Mouse (Mus musculus): Measurements from ENCODE around the gene Hddc3. TPM values are rescaled to one million over a fixed set of nuclear protein-coding genes. Genes with fewer than 3 reads are reported as not detected.
"Not testable (repeated sequence)": the region's sequence is repeated elsewhere in the genome, so short reads cannot be mapped to it uniquely, and the experiment has no call there.

Gene Hddc3
- polyA plus RNA-seq, 1 experiment from 2014 or later = 4.2 TPM

DNA sequence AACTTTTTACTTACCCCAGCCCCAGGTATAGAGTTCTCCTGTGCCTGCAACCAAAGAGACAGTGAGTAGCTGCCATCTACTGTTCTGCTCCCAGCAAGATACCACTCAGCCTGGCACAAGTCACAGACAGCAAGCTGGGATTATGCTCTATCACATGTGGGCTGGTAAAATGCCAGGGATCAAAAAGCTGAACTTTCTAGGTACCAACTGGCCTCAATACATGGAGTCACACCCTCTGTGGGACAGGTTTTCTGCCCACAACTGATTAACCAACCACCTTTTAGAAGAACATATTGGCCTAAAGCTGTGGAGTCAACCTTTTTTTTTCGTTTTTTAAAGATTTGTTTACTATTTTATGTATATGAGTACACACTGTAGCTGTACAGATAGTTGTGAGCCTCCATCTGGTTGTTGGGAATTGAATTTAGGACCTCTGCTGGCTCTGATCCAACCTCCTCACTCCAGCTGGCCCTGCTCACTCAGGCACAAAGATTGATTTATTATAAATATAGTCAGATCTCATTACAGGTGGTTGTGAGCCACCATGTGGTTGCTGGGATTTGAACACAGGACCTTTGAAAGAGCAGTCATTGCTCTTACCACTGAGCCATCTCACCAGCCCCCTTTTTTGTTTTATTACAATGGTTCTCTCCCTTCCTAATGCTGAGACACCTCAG is 25.3 kb upstream of the Hddc3 start:
- no peak overlapping the region for H3K27ac ChIP-seq
- H3K36me3 ChIP-seq = peaks cover 79% of the 10 kb centered on the region
- H3K4me3 ChIP-seq (replicated peaks) = no peak overlapping the region
- no peak overlapping the region for H3K9ac ChIP-seq
- H3K4me2 ChIP-seq = no peak overlapping the region
- ATAC-seq (ENCODE audit: low read depth) (no peak), DNase-seq (no peak)
- no peaks in the 10 kb centered on the region for H3K27me3 ChIP-seq
- no peaks in the 10 kb centered on the region for H3K9me3 ChIP-seq (replicated peaks)
- 72% methylated on average over 1 of the region's 1 CpGs for WGBS (ENCODE audit: insufficient replicate concordance)
- peaks cover 9% of the 10 kb centered on the region for H3K4me1 ChIP-seq (replicated peaks)

DNA sequence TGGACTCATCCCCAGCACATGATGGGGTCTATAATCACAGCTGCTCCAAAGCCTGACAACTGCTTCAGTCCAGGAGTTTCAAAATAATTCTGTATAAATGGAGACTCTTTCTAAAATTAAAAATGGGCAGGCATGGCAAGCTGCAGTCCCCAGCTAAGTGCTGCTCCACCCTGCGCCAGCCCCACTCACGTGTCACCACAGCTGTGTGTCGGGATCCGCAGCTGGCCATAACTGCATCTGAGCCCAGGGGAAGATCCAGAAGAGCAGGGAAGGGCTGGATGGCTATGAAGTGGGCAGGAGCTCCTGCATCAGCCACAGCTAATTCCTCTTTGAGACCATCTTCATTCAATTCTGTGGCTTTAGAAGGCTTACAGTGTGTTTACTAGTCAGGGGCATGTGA is 24.2 kb upstream of the Hddc3 start:
- H3K27ac ChIP-seq = no peak overlapping the region
- H3K27me3 ChIP-seq = no peaks in the 10 kb centered on the region
- no peak overlapping the region for H3K4me3 ChIP-seq (replicated peaks)
- no peak overlapping the region for H3K9ac ChIP-seq
- H3K9me3 ChIP-seq (replicated peaks) = no peaks in the 10 kb centered on the region
- DNase-seq = no peak
- ATAC-seq (ENCODE audit: low read depth) = no peak
- H3K4me2 ChIP-seq = no peak overlapping the region
- H3K4me1 ChIP-seq (replicated peaks) = peaks cover 20% of the 10 kb centered on the region
- 90% methylated on average over 4 of the region's 4 CpGs for WGBS (ENCODE audit: insufficient replicate concordance)
- peaks cover 68% of the 10 kb centered on the region for H3K36me3 ChIP-seq

DNA sequence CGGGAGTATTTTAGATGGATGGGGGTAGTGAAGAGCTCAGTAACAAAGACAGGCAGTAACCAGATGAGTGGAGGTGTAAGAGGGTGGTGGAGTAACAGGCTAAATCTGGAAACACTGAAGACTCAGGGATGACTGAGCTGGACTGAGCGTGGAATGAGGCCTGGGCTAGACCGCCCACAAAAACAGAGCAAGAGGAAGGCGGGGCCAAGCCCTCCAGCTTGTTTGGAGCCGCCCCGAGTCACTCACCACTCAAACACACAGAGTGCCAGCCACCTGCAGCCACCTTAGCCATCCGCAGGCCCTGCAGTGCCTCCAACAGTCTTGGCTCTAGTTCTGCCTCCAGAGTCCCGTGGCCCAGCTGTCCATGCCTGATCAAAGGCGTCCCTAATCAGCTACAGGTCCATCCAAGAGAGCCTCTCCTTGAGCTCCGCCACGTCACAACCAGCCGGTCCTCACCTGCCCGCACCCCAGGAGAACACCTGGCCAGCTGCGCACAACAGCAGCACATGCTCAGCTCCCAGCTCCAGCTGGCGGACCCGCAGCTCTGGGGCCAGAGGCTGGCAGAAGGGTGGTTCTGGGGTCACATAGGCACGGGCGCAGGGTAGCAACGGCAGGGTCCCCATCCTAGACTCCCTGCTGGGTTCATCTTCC is 22.9 kb upstream of the Hddc3 start:
- Histone ChIP-seq H3K4me1 (replicated peaks) (peaks cover 22% of the 10 kb centered on the region), H3K9ac (no peak overlapping the region), H3K27me3 (no peaks in the 10 kb centered on the region), H3K9me3 (replicated peaks) (no peaks in the 10 kb centered on the region), H3K36me3 (peaks cover 55% of the 10 kb centered on the region), H3K4me3 (replicated peaks) (no peak overlapping the region), H3K4me2 (no peak overlapping the region), H3K27ac (no peak overlapping the region)
- DNase-seq = no peak
- WGBS (ENCODE audit: insufficient replicate concordance) = 81% methylated on average over 19 of the region's 19 CpGs
- no peak for ATAC-seq (ENCODE audit: low read depth)

DNA sequence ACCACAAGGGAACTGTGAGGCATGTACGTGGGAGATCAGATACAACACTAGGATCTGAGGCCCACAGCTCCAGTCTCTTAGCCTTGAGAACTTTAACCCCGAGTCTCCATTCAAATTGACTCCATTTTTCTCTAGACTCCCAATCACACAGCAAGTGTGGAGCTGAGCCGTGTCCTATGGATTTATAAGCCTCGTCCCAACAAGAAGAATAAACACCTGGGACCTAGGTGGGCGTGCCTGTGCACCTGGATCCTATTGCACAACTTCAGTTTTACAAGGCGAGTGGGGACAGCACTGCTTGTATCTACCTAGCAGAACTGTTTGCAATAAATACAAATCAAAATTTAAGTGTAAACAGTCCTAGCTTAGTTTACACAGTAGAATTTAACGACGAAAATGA is 19.6 kb upstream of the Hddc3 start:
- peak overlapping the region; percentile 77 for H3K9ac ChIP-seq
- H3K4me3 ChIP-seq (replicated peaks) = peak overlapping the region; percentile 66
- ATAC-seq (ENCODE audit: low read depth) (no peak), DNase-seq (no peak)
- no peaks in the 10 kb centered on the region for H3K9me3 ChIP-seq (replicated peaks)
- peak overlapping the region; percentile 75; the same call in 1 of the 2 replicates for H3K27ac ChIP-seq
- 11% methylated on average over 8 of the region's 8 CpGs for WGBS (ENCODE audit: insufficient replicate concordance)
- peak overlapping the region; percentile 83 for H3K4me2 ChIP-seq
- H3K4me1 ChIP-seq (replicated peaks) = peaks cover 27% of the 10 kb centered on the region
- no peaks in the 10 kb centered on the region for H3K27me3 ChIP-seq
- peaks cover 53% of the 10 kb centered on the region for H3K36me3 ChIP-seq

DNA sequence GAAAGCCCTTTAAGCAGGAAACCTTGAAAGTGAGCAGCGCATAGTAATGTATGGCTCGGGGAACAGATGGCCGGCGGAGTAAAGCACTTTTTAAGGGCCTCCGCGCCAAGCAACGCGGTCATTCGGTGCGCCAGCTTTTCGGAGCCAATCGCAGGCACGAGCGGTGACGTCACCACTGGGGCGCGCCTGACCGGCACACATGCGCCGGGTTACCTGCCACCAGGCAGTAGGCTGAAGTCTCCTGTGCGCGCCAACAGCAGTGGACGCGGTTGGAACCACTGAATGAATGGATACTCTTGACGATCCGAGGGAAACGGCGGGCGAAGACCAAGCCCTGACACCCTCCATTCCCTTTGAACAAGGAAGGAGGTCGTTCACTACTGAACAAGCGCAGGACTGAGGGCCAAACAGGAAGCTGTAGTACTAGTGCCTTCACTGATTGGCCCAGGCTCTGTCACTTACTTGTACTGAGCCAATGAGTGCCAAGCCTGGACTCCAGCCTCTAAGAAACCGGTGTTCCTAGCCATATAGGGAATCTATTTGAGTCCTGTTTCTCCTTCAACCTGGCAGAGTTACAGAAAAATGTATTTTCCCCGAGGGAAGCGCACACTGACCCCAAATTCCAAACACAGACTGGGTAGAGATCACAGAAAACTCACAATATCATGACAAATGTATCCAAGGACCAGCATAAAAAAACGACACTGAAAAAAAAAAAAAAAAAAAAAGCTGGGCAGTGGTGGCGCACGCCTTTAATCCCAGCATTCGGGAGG is 18.7 kb upstream of the Hddc3 start, which contains the start of gene Rccd1:
TSS of gene Rccd1 (minus strand) at position 412 of the 773 bp plus-strand sequence.
- peak; percentile 99 for ATAC-seq (ENCODE audit: low read depth)
- H3K27me3 ChIP-seq = no peaks in the 10 kb centered on the region
- peak; percentile 93 for DNase-seq
- peaks cover 55% of the 10 kb centered on the region for H3K36me3 ChIP-seq
- peak within 1 kb of the TSS; percentile 75 for H3K27ac ChIP-seq
- peak within 1 kb of the TSS; percentile 66 for H3K4me3 ChIP-seq (replicated peaks)
- H3K9me3 ChIP-seq (replicated peaks) = no peaks in the 10 kb centered on the region
- H3K4me1 ChIP-seq (replicated peaks) = peaks cover 27% of the 10 kb centered on the region
- H3K4me2 ChIP-seq = peak within 1 kb of the TSS; percentile 83
- WGBS (ENCODE audit: insufficient replicate concordance) = under 1% methylated on average over 38 of the region's 38 CpGs
- peak within 1 kb of the TSS; percentile 77 for H3K9ac ChIP-seq

DNA sequence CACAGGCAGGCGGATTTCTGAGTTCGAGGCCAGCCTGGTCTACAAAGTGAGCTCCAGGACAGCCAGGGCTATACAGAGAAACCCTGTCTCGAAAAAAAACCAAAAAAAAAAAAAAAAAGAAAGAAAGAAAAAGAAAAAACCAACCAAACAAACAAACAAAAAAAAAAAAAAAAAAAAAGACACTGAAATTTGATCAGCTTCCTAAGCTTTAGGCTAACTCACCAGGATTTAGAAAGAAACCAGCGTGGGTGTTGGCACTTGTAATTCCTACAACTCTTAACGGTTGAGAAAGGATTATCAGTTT is 18.1 kb upstream of the Hddc3 start:
- ATAC-seq (ENCODE audit: low read depth); DNase-seq: not testable (repeated sequence)

DNA sequence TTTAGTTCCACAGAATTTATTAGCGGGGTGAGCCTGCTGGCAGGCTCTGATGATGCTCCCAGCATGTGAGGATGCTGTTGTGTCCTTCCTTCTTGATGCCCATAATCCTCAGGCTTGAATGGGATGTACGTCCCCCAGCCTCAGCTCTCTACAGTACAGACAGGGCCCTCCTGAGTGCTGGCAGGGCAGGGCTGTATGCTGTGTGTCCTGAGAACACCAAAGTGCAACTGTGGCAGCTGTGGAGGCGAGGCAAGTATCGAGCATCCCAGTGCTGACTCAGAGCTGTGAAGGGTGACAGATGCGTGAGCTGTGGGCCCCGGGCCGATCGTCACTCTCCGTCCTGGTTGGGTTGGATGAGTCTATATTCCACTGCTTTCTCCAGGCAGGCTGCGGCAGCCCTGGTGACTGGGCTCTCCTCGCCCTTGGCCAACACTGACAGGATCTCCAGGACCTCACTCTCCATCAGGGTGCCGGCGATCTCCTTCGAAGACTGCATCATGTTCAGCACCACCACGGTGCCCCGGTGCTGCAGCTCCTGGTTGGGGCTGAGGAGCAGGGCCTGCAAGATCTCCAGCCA is 17.5 kb upstream of the Hddc3 start:
- peaks cover 56% of the 10 kb centered on the region for H3K36me3 ChIP-seq
- no peak overlapping the region for H3K4me3 ChIP-seq (replicated peaks)
- WGBS (ENCODE audit: insufficient replicate concordance) = 86% methylated on average over 16 of the region's 16 CpGs
- H3K27me3 ChIP-seq = no peaks in the 10 kb centered on the region
- ATAC-seq (ENCODE audit: low read depth) (no peak), DNase-seq (no peak)
- peaks cover 27% of the 10 kb centered on the region for H3K4me1 ChIP-seq (replicated peaks)
- no peak overlapping the region for H3K9ac ChIP-seq
- no peaks in the 10 kb centered on the region for H3K9me3 ChIP-seq (replicated peaks)
- peak overlapping the region; percentile 83; the same call in 1 of the 2 replicates for H3K4me2 ChIP-seq
- peak overlapping the region; percentile 11; the same call in 1 of the 2 replicates for H3K27ac ChIP-seq

More for the DNA sequence above, 18.1 kb upstream of the Hddc3 start:
- H3K9me3 ChIP-seq (replicated peaks); H3K27me3 ChIP-seq: not testable (repeated sequence)
- 39% methylated on average over 4 of the region's 5 CpGs for WGBS (ENCODE audit: insufficient replicate concordance)
- Histone ChIP-seq H3K9ac (peak overlapping the region; percentile 59; the same call in 1 of the 2 replicates), H3K4me2 (peak overlapping the region; percentile 83), H3K27ac (peak overlapping the region; percentile 69; the same call in 1 of the 2 replicates), H3K4me3 (replicated peaks) (peak overlapping the region; percentile 66), H3K36me3 (peaks cover 56% of the 10 kb centered on the region), H3K4me1 (replicated peaks) (peaks cover 27% of the 10 kb centered on the region)

DNA sequence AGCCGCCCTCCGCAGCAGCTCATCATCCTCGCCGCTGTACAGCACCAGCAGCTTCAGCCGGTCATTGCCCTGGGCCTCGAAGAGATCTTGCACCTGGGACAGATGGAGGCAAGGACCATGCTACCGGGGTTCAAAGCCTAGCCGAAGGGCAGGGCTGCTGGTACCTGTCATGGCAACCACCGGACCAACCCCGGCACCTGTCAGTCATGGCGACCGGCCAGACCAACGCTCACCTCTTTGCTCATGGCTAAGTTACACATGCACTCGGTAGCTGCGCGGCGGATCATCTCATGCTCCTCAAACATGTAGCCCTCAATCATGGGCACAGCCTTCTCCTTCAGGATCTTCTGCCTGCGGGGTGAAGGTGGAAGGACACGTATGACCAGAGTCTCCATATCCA is 16.8 kb upstream of the Hddc3 start:
- Histone ChIP-seq H3K4me2 (no peak overlapping the region), H3K9ac (no peak overlapping the region), H3K9me3 (replicated peaks) (no peaks in the 10 kb centered on the region), H3K27me3 (no peaks in the 10 kb centered on the region), H3K27ac (no peak overlapping the region), H3K4me3 (replicated peaks) (no peak overlapping the region), H3K36me3 (peaks cover 57% of the 10 kb centered on the region), H3K4me1 (replicated peaks) (peaks cover 27% of the 10 kb centered on the region)
- 89% methylated on average over 19 of the region's 19 CpGs for WGBS (ENCODE audit: insufficient replicate concordance)
- DNase-seq = no peak
- ATAC-seq (ENCODE audit: low read depth) = no peak

DNA sequence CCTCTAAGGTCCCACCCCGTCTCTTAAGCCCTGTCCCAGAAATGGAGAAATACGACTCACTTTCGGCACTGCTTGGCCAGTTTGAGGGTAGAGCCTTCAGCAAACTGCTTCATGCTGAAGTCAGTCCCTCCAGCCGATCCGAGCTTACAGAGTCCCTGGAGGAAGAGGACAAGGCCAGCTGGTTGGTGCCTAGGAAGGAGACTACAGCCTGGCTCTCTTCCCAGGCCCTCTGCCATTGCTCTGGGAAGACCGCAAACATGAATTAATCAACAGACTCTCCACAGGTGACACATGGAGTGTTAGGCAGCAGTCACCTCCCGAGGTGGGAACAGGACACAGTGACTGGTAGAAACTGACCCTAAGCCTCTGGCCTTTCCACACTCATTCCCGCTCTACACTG is 12.6 kb upstream of the Hddc3 start:
- no peak overlapping the region for H3K27ac ChIP-seq
- no peak overlapping the region for H3K9ac ChIP-seq
- DNase-seq (no peak), ATAC-seq (ENCODE audit: low read depth) (no peak)
- 0 out of 2 replicates have a peak, but pooled peaks cover 5% of the 10 kb centered on the region for H3K9me3 ChIP-seq (replicated peaks)
- no peak overlapping the region for H3K4me3 ChIP-seq (replicated peaks)
- no peak overlapping the region for H3K4me2 ChIP-seq
- 85% methylated on average over 8 of the region's 8 CpGs for WGBS (ENCODE audit: insufficient replicate concordance)
- H3K4me1 ChIP-seq (replicated peaks) = peaks cover 1% of the 10 kb centered on the region
- peaks cover 95% of the 10 kb centered on the region for H3K36me3 ChIP-seq
- H3K27me3 ChIP-seq = no peaks in the 10 kb centered on the region

DNA sequence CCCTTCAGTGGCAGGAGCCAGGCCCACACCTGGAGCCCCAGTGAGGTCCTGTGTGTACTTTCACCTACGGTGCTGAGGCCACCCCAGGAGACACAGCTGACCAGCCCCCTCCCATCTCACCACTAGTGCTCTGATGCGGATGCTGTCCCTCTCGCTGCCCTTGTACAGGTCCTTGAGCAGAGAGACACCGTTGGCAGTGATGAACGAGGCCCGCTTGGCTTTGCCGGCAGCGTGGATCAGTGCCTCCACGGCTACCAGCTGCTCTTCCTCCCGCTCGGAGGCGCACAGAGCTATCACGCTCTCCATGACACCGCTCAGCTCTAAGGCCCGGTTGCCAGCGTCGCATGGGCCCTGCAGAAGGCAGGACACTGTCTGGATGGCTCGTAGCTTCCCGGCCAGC is 11.5 kb upstream of the Hddc3 start:
- DNase-seq (no peak), ATAC-seq (ENCODE audit: low read depth) (no peak)
- no peak overlapping the region for H3K9ac ChIP-seq
- H3K36me3 ChIP-seq = peaks cover 94% of the 10 kb centered on the region
- no peaks in the 10 kb centered on the region for H3K4me1 ChIP-seq (replicated peaks)
- H3K4me2 ChIP-seq = no peak overlapping the region
- no peak overlapping the region for H3K4me3 ChIP-seq (replicated peaks)
- 91% methylated on average over 19 of the region's 19 CpGs for WGBS (ENCODE audit: insufficient replicate concordance)
- H3K27ac ChIP-seq = no peak overlapping the region
- 0 out of 2 replicates have a peak, but pooled peaks cover 5% of the 10 kb centered on the region for H3K9me3 ChIP-seq (replicated peaks)
- H3K27me3 ChIP-seq = no peaks in the 10 kb centered on the region

DNA sequence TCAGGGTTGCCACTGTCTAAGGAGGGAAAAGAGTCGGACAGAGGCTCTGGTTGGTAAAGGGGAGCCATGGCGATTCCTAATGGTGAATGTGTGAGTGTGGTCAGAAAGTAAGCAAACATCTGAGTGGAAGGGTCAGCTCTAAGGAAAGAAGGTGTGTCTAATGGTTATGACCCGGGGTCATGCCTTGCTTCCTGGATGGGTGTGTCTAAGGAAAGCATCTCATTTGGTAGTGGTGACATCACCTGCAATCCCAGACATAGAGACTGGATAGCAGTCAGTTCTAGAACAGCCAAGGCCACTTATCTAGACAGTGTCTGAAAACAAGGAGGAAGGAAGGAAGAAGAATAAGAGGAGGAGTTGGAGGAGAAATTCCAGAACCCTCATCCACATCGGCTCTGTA is 8.1 kb upstream of the Hddc3 start:
- H3K27ac ChIP-seq = no peak overlapping the region
- WGBS (ENCODE audit: insufficient replicate concordance) = 79% methylated on average over 4 of the region's 4 CpGs
- no peaks in the 10 kb centered on the region for H3K27me3 ChIP-seq
- ATAC-seq (ENCODE audit: low read depth) (no peak), DNase-seq (no peak)
- H3K9ac ChIP-seq = no peak overlapping the region
- H3K4me1 ChIP-seq (replicated peaks) = peaks cover 17% of the 10 kb centered on the region
- H3K4me2 ChIP-seq = no peak overlapping the region
- peaks cover 73% of the 10 kb centered on the region for H3K36me3 ChIP-seq
- no peak overlapping the region for H3K4me3 ChIP-seq (replicated peaks)
- 0 out of 2 replicates have a peak, but pooled peaks cover 5% of the 10 kb centered on the region for H3K9me3 ChIP-seq (replicated peaks)

Measured in liver, embryonic 13.5 days (tissue).